Mouse (Mus musculus) lung, adult 2 months (tissue): ENCODE results near the gene Actrt2. TPM values are rescaled to one million over a fixed set of nuclear protein-coding genes. Genes with fewer than 3 reads are reported as not detected.

Experiments used
- DNase-seq: peaks from one replicate; pipeline ENCODE4 v3.0.0; 2022
- H3K4me1 ChIP-seq: fragments of 200-500 bp; 2 replicates; pipeline ENCODE4 v1.6.1; 2011; ENCODE audit warnings: low read length; ENCODE audit not compliant: control insufficient read depth, insufficient read depth
- H3K4me3 ChIP-seq: fragments of 200-500 bp; replicated peaks from 2 replicates; pipeline ENCODE3; 2011; ENCODE audit warnings: low read depth, mild to moderate bottlenecking, control low read depth, low read length; ENCODE audit errors: extremely low read depth
- CTCF ChIP-seq: fragments of 200-500 bp; IDR thresholded peaks from 2 replicates; pipeline ENCODE4 v1.5.1; 2011; ENCODE audit warnings: mild to moderate bottlenecking, low read length, control low read depth; ENCODE audit not compliant: insufficient read depth
- POLR2A ChIP-seq: fragments of 200-500 bp; IDR thresholded peaks from 2 replicates; pipeline ENCODE4 v1.6.1; 2011; ENCODE audit warnings: low read depth, mild to moderate bottlenecking, control low read depth, low read length, borderline replicate concordance; ENCODE audit errors: extremely low read depth
- WGBS: fragments of 180-500 bp; shearing (Covaris S2); methylation state at CpG from one replicate; pipeline ENCODE4 v1.1.7; 2018; 5-methylcytosine and 5-hydroxymethylcytosine counted together
- polyA plus RNA-seq: library from polyadenylated mRNA; depleted of rRNA; stranded (reverse); fragments of >200 nt; gene quantifications from 2 replicates; pipeline ENCODE4 v1.2.3, GENCODE M21; 2012; rRNA removed

Actrt2 gene
- polyA plus RNA-seq, 1 experiment = not detected

DNA sequence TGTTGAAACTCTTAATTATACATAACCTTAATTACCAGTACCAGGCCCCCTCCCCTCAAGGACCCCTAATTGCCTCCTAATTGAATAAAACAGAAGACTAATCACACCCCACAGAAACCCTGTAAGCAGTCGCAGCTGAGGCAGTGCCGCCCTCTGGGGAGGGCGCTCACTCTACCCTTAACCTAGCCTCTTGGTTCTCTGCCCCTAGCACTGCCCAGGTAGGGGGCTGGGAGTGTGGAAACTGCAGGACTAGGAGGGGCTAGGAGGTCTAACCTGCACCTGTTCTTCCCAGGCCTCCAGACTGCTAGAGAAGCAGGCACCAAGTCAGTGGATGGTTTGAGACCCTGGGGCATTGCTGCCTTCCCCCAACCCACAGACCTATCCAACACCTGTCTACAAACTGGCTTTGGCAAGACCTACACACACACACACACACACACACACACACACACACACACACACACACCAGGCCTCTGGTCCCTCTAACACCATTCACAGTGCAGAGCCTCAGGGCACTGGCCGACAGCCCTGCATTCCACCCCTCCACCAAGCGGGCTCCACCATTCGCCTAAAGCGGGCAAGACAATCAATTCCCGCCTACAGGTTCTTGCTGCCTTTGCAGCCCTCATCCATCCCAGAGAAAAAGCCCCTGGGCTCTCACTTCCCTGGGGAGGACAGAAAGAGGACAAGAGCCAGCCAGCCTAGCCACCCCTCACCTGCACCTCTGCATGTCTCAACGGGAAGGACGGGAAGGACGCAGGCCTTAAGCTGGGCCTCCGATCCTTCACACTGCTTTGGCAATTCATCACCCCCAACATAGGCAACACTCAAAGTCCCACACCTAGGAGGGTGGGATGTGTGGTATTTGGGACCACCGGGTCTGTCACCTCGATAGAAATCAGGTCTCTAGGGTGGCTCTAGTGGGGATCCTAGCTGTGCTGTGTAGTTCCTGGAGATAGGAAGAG, 34.6 kb downstream of the Actrt2 start:
- WGBS = 61% methylated on average over 14 of the region's 14 CpGs
- peak overlapping the region; percentile 27 for H3K4me3 ChIP-seq
- TF ChIP-seq CTCF (no peak), POLR2A (no peak)
- peak; percentile 53 for DNase-seq
- no peaks in the 10 kb centered on the region for H3K4me1 ChIP-seq

GRCm38 (mm10) chr4:154630763-154631162, 36.9 kb downstream of the Actrt2 start:
- Histone ChIP-seq H3K4me3 (no peak overlapping the region), H3K4me1 (no peaks in the 10 kb centered on the region; the same call in 1 of the 2 replicates)
- no peak for DNase-seq
- 32% methylated on average over 3 of the region's 3 CpGs for WGBS
- no peak for TF ChIP-seq POLR2A
- no peak for TF ChIP-seq CTCF

DNA sequence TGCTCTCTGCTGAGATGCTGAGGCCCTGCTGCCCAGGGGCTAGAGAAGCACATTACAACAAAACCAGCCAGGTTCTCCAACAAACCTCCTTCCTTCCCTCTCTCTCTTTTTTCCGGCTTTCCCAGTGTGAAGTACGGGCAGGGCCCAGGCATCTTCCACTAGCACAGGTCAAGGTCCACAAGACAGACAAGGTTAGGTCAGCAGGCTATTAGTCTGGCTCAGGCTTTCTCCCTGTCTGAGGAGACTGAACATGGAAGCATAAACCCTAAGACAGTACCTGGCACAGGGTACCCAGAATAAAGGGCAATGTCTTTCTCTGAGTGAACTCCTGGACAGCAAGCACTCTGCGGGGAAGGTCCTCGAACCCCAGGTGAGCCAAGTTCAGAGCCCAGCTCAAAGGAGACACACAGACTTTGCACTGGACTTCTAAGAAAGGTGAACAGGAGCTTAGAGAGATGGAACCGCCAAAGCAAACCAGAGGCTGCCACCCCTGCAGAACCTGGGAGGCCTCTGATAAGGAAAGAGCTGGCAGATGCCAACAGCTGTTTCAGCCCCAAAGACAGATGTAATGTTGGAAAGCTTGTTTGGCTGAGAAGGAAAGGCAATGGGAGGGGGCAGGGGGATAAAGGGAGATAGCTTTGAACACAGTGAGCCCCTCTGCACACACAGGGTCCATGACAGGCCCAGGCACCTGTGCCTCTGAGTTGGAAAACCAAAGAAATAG, 40.1 kb downstream of the Actrt2 start:
- no peak for DNase-seq
- TF ChIP-seq CTCF (no peak), POLR2A (no peak)
- H3K4me1 ChIP-seq = no peaks in the 10 kb centered on the region; the same call in 1 of the 2 replicates
- H3K4me3 ChIP-seq = no peak overlapping the region
- 71% methylated on average over 5 of the region's 5 CpGs for WGBS

DNA sequence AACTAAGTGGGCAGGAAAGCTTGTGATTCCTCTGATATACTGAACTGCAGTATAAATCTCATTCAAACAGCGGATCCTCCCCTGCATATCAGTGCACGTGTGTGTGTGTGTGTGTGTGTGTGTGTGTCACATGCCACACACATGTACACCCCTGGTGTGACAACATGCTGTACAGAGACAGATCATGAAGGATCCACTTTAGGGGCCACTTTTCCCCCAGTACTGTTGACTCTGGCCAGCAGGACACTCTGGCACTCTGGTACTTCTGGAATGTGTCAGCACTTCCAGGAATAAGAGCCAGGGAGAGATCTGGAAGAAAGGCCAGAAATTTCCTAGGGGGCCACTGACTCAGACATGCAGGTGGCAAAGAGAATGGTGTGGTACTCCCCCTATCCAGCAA, 41.4 kb downstream of the Actrt2 start:
- Histone ChIP-seq H3K4me1 (no peaks in the 10 kb centered on the region; the same call in 1 of the 2 replicates), H3K4me3 (no peak overlapping the region)
- 73% methylated on average over 2 of the region's 2 CpGs for WGBS
- TF ChIP-seq POLR2A = no peak
- TF ChIP-seq CTCF = no peak
- no peak for DNase-seq

- no peak for DNase-seq
- TF ChIP-seq POLR2A = no peak
- TF ChIP-seq CTCF = no peak
- H3K4me1 ChIP-seq = no peaks in the 10 kb centered on the region; the same call in 1 of the 2 replicates
- no peak overlapping the region for H3K4me3 ChIP-seq
- WGBS = 54% methylated on average over 14 of the region's 14 CpGs
These were observed 42.0 kb downstream of the Actrt2 start for GRCm38 (mm10) chr4:154625710-154626109.

GRCm38 (mm10) chr4:154623241-154623640, 44.4 kb downstream of the Actrt2 start:
- Histone ChIP-seq H3K4me3 (no peak overlapping the region), H3K4me1 (no peaks in the 10 kb centered on the region; the same call in 1 of the 2 replicates)
- WGBS = 82% methylated on average over 3 of the region's 3 CpGs
- DNase-seq = no peak
- no peak for TF ChIP-seq CTCF
- TF ChIP-seq POLR2A = no peak

DNA sequence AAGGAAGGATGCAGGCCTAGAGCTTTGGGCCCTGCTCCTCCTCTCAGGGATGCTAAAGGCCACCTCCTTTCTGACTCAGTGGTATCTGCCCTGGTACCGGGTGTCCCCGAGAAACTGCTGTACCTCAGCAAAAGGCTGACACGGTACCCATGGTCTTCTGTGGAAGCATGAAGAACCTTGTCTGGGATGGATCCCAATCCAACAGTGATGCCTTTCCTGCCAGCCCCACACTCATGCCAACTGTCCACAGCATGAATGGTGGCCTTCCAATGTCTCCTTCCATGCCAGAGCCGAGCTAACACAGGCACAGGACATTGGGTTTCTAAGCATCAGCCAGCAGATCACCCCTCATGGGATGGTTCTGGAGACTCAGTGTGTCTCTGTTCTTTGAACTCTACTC, 45.1 kb downstream of the Actrt2 start:
- no peak for DNase-seq
- WGBS = 92% methylated on average over 4 of the region's 4 CpGs
- no peak overlapping the region for H3K4me3 ChIP-seq
- TF ChIP-seq CTCF (no peak), POLR2A (no peak)
- peaks cover 3% of the 10 kb centered on the region for H3K4me1 ChIP-seq

Other genes with a start within 250 kb of the Actrt2 start
- gene Prdm16, start 31.0 kb downstream of the Actrt2 start, polyA plus RNA-seq = 17.7 and 18.3 TPM in 2 replicates
- gene Ttc34, start 169.6 kb upstream of the Actrt2 start, polyA plus RNA-seq = 4.8 and 5.1 TPM in 2 replicates
- gene Mmel1, start 201.7 kb upstream of the Actrt2 start, polyA plus RNA-seq = 0.09 and 0.12 TPM in 2 replicates
- gene Fam213b, start 231.3 kb upstream of the Actrt2 start, polyA plus RNA-seq = 8.9 and 14.8 TPM in 2 replicates